Mouse (Mus musculus): Measurements from ENCODE around the gene Arl3.

DNA sequence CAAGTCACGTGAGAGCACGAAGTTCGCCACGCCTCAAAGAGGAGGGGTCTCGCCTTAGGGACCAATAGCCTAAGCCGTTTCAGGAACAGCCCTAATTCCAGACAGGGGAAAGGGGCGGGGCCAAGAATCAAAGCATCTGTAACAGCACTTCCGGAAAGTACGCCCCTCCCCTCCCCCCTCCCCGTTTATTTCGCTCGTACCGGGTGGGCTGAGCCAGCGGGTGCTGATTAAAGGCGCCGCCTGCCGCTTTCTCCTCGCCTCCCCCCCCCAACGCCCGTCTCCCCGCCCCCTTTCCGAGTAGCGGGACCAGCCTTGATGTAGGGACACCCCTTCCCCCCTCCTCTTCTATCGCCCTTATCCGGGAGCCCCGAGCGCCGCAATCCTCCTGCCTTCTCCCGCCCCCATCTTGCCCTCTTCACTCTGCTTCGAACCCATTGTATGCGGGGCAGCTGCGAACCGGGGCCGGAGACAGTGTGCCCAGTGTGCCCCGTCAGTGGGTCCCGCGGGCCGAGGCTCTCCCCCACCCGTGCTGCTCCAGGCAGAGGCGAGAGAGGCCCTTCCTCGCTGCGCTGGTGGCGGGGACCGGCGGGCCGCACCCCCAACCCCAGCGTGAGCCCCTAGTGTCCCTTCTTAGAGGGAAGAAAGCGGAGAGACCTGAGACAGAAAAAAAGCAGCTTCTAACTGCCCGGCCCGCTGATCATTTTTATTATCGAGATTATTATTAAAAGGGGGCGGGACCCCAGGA, 73.0 kb downstream of the Arl3 start:
- 0 out of 2 replicates have a peak, but pooled peaks have one; percentile 4 for TF ChIP-seq POLR2A (IDR thresholded peaks at IDR 0.05; ENCODE audit: borderline replicate concordance, insufficient read depth, low read length)
- TF ChIP-seq CTCF (IDR thresholded peaks at IDR 0.05; ENCODE audit: borderline replicate concordance, insufficient read depth, low read depth, low read length): no peak

Measured in cerebellum, adult 2 months (tissue).